Comparison of ENCODE assay signal across 10 mouse cellular contexts in genomic region chr13:36736619-36736996, GRCm38 (mm10). TPM values are rescaled to one million over a fixed set of nuclear protein-coding genes. Genes with fewer than 3 reads are reported as not detected.
DNase-seq lines count a peak whose midpoint lies in the region; ATAC-seq and TF ChIP-seq lines count a peak whose summit lies in the region.
"Had no signal": no experiment of that assay in that cellular context is flagged by ENCODE, and none has a peak within 500 bp of the region (broad histone marks: within the 10 kb centered on the region; RNA-seq: fewer than 3 reads in every experiment).

No protein-coding gene starts in this region.

- TF ChIP-seq POLR2A in bone marrow macrophage, adult 2 months (IDR thresholded peaks at IDR 0.05; ENCODE audit: borderline replicate concordance, low read depth, low read length) = no peak

- H3K36me3 ChIP-seq in heart, embryonic 15.5 days = no peaks in the 10 kb centered on the region
- no peaks in the 10 kb centered on the region for H3K36me3 ChIP-seq in forebrain, postnatal 0 days (ENCODE audit: insufficient read depth)
- no peaks in the 10 kb centered on the region for H3K36me3 ChIP-seq in midbrain, embryonic 10.5 days

- intact Hi-C loops in heart, postnatal 10 days (cut with DNase I) = loop anchor here (10.0 kb wide), 1 partner anchor 622 kb away; the partner anchor contains the start of genes Fars2 and Lyrm4

- H3K27me3 ChIP-seq in heart, embryonic 15.5 days = peaks cover 46% of the 10 kb centered on the region
- no peaks in the 10 kb centered on the region for H3K27me3 ChIP-seq in forebrain, postnatal 0 days (ENCODE audit: insufficient read depth, low read length)
- H3K27me3 ChIP-seq in midbrain, embryonic 10.5 days (ENCODE audit: low read depth, poor library complexity, severe bottlenecking) = peaks cover 64% of the 10 kb centered on the region

- no peak overlapping the region for H3K9ac ChIP-seq in heart, embryonic 15.5 days
- peak overlapping the region; percentile 60 for H3K9ac ChIP-seq in forebrain, postnatal 0 days

- H3K4me3 ChIP-seq in heart, embryonic 15.5 days = peak overlapping the region; percentile 52
- H3K4me3 ChIP-seq in bone marrow macrophage, adult 2 months (ENCODE audit: insufficient read depth, low read length) = peak overlapping the region; percentile 25
- H3K4me3 ChIP-seq in forebrain, postnatal 0 days (ENCODE audit: low read depth, low read length) = peak overlapping the region; percentile 44
- H3K4me3 ChIP-seq in midbrain, embryonic 10.5 days = peak overlapping the region; percentile 58
- H3K4me3 ChIP-seq: erythroblast, embryonic 14.5 days had no signal

- 0 out of 2 replicates have a peak, but pooled peaks have one; percentile 11 for ATAC-seq in heart, embryonic 15.5 days (replicated peaks; ENCODE audit: insufficient number of reproducible peaks, insufficient read depth, low FRiP score, low read depth)
- ATAC-seq in forebrain, postnatal 0 days = no peak
- no peak for ATAC-seq in granulocyte monocyte progenitor cell, adult 5-6 weeks (replicated peaks; ENCODE audit: poor library complexity, severe bottlenecking)
- ATAC-seq in megakaryocyte progenitor cell, adult 5-6 weeks (replicated peaks; ENCODE audit: poor library complexity) = no peak
- ATAC-seq: Patski had no signal

- H3K4me1 ChIP-seq in heart, embryonic 15.5 days (replicated peaks) = peaks cover 36% of the 10 kb centered on the region
- peaks cover 5% of the 10 kb centered on the region; the same call in 1 of the 2 replicates for H3K4me1 ChIP-seq in bone marrow macrophage, adult 2 months (ENCODE audit: control insufficient read depth, insufficient read depth, low read length)
- no peaks in the 10 kb centered on the region for H3K4me1 ChIP-seq in forebrain, postnatal 0 days (ENCODE audit: insufficient read depth)
- peaks cover 36% of the 10 kb centered on the region for H3K4me1 ChIP-seq in midbrain, embryonic 10.5 days

- H3K27ac ChIP-seq in heart, embryonic 15.5 days = no peak overlapping the region
- no peak overlapping the region for H3K27ac ChIP-seq in bone marrow macrophage, adult 2 months (ENCODE audit: insufficient read depth, low read depth, low read length)
- H3K27ac ChIP-seq in forebrain, postnatal 0 days (ENCODE audit: low read depth, low read length) = peak overlapping the region; percentile 89; the same call in 1 of the 2 replicates
- H3K27ac ChIP-seq in midbrain, embryonic 10.5 days (replicated peaks) = peak overlapping the region; percentile 82

- WGBS in heart, embryonic 15.5 days = 14% methylated on average over 9 of the region's 9 CpGs
- 8% methylated on average over 9 of the region's 9 CpGs for WGBS in forebrain, postnatal 0 days
- WGBS in midbrain, embryonic 10.5 days = 7% methylated on average over 9 of the region's 9 CpGs

- DNase-seq in heart, postnatal 10 days = no peak
- no peak for DNase-seq in forebrain, postnatal 0 days
- no peak for DNase-seq in midbrain, embryonic 10.5 days (ENCODE audit: low spot score)
- no peak for DNase-seq in adrenal gland, adult 18-20 months (ENCODE audit: low spot score in 2 of 2)

- H3K9me3 ChIP-seq in heart, embryonic 15.5 days (replicated peaks) = no peaks in the 10 kb centered on the region
- H3K9me3 ChIP-seq in forebrain, postnatal 0 days (ENCODE audit: low read length) = no peaks in the 10 kb centered on the region
- H3K9me3 ChIP-seq in midbrain, embryonic 10.5 days (replicated peaks) = no peaks in the 10 kb centered on the region

- H3K4me2 ChIP-seq in heart, embryonic 15.5 days = peak overlapping the region; percentile 86
- peak overlapping the region; percentile 71 for H3K4me2 ChIP-seq in forebrain, postnatal 0 days (ENCODE audit: low read depth)

- no peak for TF ChIP-seq CTCF in bone marrow macrophage, adult 2 months (IDR thresholded peaks at IDR 0.05; ENCODE audit: low read depth, low read length)
- TF ChIP-seq CTCF in forebrain, postnatal 0 days (IDR thresholded peaks at IDR 0.05; ENCODE audit: low read depth) = no peak

RNA-seq across cellular contexts. Expression of gene Nrn1, which starts 1.7 kb away (rescaled TPM):
- polyA plus RNA-seq in heart, embryonic 15.5 days (2015; fragmentation: Nextera tagmentation; extraction: Ambion mirVana) = 2.3 TPM in 2 replicates
- 1 to 10 TPM in 1 of 2 experiments, under 1 TPM in 1; 0.94 to 1.1 TPM for total RNA-seq in heart, postnatal 10 days (2021)
- not detected in 2 replicates for polyA plus RNA-seq in bone marrow macrophage, adult 2 months (2012; ENCODE audit: insufficient read depth, insufficient read length, missing spikeins)
- 50.5 and 57.7 TPM in 2 replicates for total RNA-seq in forebrain, postnatal 0 days (2014; rRNA removed)
- 24.9 and 35.1 TPM in 2 replicates for polyA plus RNA-seq in forebrain, postnatal 0 days (2015; fragmentation: Nextera tagmentation; extraction: Ambion mirVana)
- polyA plus RNA-seq in midbrain, embryonic 10.5 days (2016; fragmentation: Nextera tagmentation; extraction: Ambion mirVana) = 13.7 and 23.4 TPM in 2 replicates
- total RNA-seq in granulocyte monocyte progenitor cell, adult 5-6 weeks (2014; fragmentation: Nextera tagmentation) = not detected in 2 replicates
- not detected in 2 replicates for total RNA-seq in granulocyte monocyte progenitor cell, adult 5-6 weeks (2017)
- not detected in 2 replicates for total RNA-seq in megakaryocyte progenitor cell, adult 5-6 weeks (2015)
- total RNA-seq in megakaryocyte progenitor cell, adult 5-6 weeks (2017) = not detected in 2 replicates
- 1 to 10 TPM; 3.0 to 3.5 TPM for total RNA-seq in adrenal gland, adult 18-20 months (2021)

Comparison
In these comparisons a context has a peak if more than half of its experiments do, and no peak if none do; other contexts are left out.
1. H3K27ac ChIP-seq: peak in forebrain, postnatal 0 days (single experiment) and midbrain, embryonic 10.5 days (single experiment); none in heart, embryonic 15.5 days (single experiment) and bone marrow macrophage, adult 2 months (single experiment).
2. RNA of gene Nrn1, which starts 1.7 kb away (total RNA-seq): 50.5 to 57.7 TPM in forebrain, postnatal 0 days; 3.0 to 3.5 TPM in adrenal gland, adult 18-20 months, 0.94 to 1.1 TPM in heart, postnatal 10 days, not detected in granulocyte monocyte progenitor cell, adult 5-6 weeks and not detected in megakaryocyte progenitor cell, adult 5-6 weeks; every median in the first group is over 10 times any median in the second.
3. Peak in every context shown above with its lines, with median percentiles within 50 percentile points of each other: H3K4me3 ChIP-seq.